Mouse (Mus musculus) stomach, embryonic 16.5 days (tissue): ENCODE data around the gene Prg4. TPM values are rescaled to one million over a fixed set of nuclear protein-coding genes. Genes with fewer than 3 reads are reported as not detected.

Experiments
- ATAC-seq: fragments of 200-750 bp; cut with Nextera tagmentation; 2 replicates; pipeline ENCODE4 v1.8.0; 2017; ENCODE audit warnings: moderate number of reproducible peaks, moderate TSS enrichment; ENCODE audit not compliant: insufficient read depth, low FRiP score
- H3K27ac ChIP-seq: fragments of 300-500 bp; sonication (generic); 2 replicates; pipeline ENCODE4 v1.5.1; 2014; ENCODE audit warnings: low read length
- H3K27me3 ChIP-seq: fragments of 300-500 bp; sonication (generic); 2 replicates; pipeline ENCODE4 v1.6.1; 2014; ENCODE audit warnings: low read length, control low read depth, mixed read lengths; ENCODE audit not compliant: control insufficient read depth, insufficient read depth
- H3K36me3 ChIP-seq: fragments of 300-500 bp; sonication (generic); 2 replicates; pipeline ENCODE4 v1.6.1; 2014; ENCODE audit warnings: low read length; ENCODE audit not compliant: control insufficient read depth, insufficient read depth
- H3K4me1 ChIP-seq: fragments of 300-500 bp; sonication (generic); 2 replicates; pipeline ENCODE4 v1.6.1; 2014; ENCODE audit warnings: low read length, control low read depth, mixed read lengths; ENCODE audit not compliant: control insufficient read depth, insufficient read depth
- H3K4me2 ChIP-seq: fragments of 300-500 bp; sonication (generic); 2 replicates; pipeline ENCODE4 v1.6.1; 2014; ENCODE audit warnings: low read depth, low read length, mixed read lengths
- H3K4me3 ChIP-seq: fragments of 300-500 bp; sonication (generic); replicated peaks from 2 replicates; pipeline ENCODE4 v1.5.1; 2014; ENCODE audit warnings: mild to moderate bottlenecking, low read length
- H3K9ac ChIP-seq: fragments of 300-500 bp; sonication (generic); 2 replicates; pipeline ENCODE4 v1.6.1; 2014; ENCODE audit warnings: low read length
- H3K9me3 ChIP-seq: fragments of 300-500 bp; sonication (generic); replicated peaks from 2 replicates; pipeline ENCODE4 v1.6.1; 2016; ENCODE audit warnings: low read length, control low read depth; ENCODE audit not compliant: control insufficient read depth
- WGBS: fragments of 180-500 bp; shearing (Covaris S2); extraction: QIAGEN DNeasy Blood & Tissue Kit; methylation state at CpG from one replicate; pipeline ENCODE4 v1.1.7; 2014; 5-methylcytosine and 5-hydroxymethylcytosine counted together
- polyA plus RNA-seq: library from polyadenylated mRNA; unstranded; fragments of >200 nt; fragmentation: Nextera tagmentation; extraction: Ambion mirVana; gene quantifications from 2 replicates; pipeline ENCODE4 v1.2.1, GENCODE M21; 2015

The Prg4 gene
- 0.51 and 0.53 TPM in 2 replicates for polyA plus RNA-seq

- H3K36me3 ChIP-seq, result no peaks in the 10 kb centered on the region
- H3K27ac ChIP-seq, result no peak within 1 kb of the TSS
- H3K9ac ChIP-seq, result no peak within 1 kb of the TSS
- no peak for ATAC-seq
- H3K27me3 ChIP-seq, result no peaks in the 10 kb centered on the region
- no peak within 1 kb of the TSS for H3K4me3 ChIP-seq
- WGBS, result 67% methylated on average over 3 of the region's 3 CpGs
- H3K9me3 ChIP-seq, result no peaks in the 10 kb centered on the region
- no peaks in the 10 kb centered on the region for H3K4me1 ChIP-seq
- no peak within 1 kb of the TSS for H3K4me2 ChIP-seq
Measured at GRCm38 (mm10) chr1:150466132-150466531, at the start of gene Prg4. Prg4 (minus strand) TSS chr1:150466165.

- H3K27me3 ChIP-seq, result no peaks in the 10 kb centered on the region
Measured at GRCm38 (mm10) chr1:150513041-150513440, 47.1 kb upstream of the Prg4 start.

GRCm38 (mm10) chr1:150505794-150506193 is 39.8 kb upstream of the Prg4 start:
- WGBS, result 17% methylated on average over 2 of the region's 2 CpGs
- ATAC-seq, result no peak
- H3K9me3 ChIP-seq, result no peaks in the 10 kb centered on the region
- no peak overlapping the region for H3K9ac ChIP-seq
- no peaks in the 10 kb centered on the region for H3K36me3 ChIP-seq
- no peak overlapping the region for H3K4me3 ChIP-seq
- H3K27me3 ChIP-seq, result no peaks in the 10 kb centered on the region
- no peak overlapping the region for H3K4me2 ChIP-seq
- H3K4me1 ChIP-seq, result no peaks in the 10 kb centered on the region
- no peak overlapping the region for H3K27ac ChIP-seq

More at GRCm38 (mm10) chr1:150513041-150513440, 47.1 kb upstream of the Prg4 start:
- Histone ChIP-seq H3K9ac (no peak overlapping the region), H3K4me1 (no peaks in the 10 kb centered on the region), H3K27ac (no peak overlapping the region), H3K4me2 (no peak overlapping the region), H3K9me3 (no peaks in the 10 kb centered on the region), H3K36me3 (no peaks in the 10 kb centered on the region), H3K4me3 (no peak overlapping the region)
- WGBS, result 86% methylated on average over 2 of the region's 2 CpGs
- no peak for ATAC-seq

GRCm38 (mm10) chr1:150503321-150503720 is 37.4 kb upstream of the Prg4 start:
- ATAC-seq, result no peak
- Histone ChIP-seq H3K27me3 (no peaks in the 10 kb centered on the region), H3K9ac (no peak overlapping the region), H3K27ac (no peak overlapping the region), H3K4me1 (no peaks in the 10 kb centered on the region), H3K9me3 (0 out of 2 replicates have a peak, but pooled peaks cover 2% of the 10 kb centered on the region), H3K36me3 (no peaks in the 10 kb centered on the region), H3K4me2 (no peak overlapping the region), H3K4me3 (no peak overlapping the region)
- WGBS, result 75% methylated on average over 4 of the region's 4 CpGs

GRCm38 (mm10) chr1:150498177-150498576 is 32.2 kb upstream of the Prg4 start:
- H3K4me2 ChIP-seq, result no peak overlapping the region
- 74% methylated on average over 2 of the region's 2 CpGs for WGBS
- ATAC-seq, result no peak

GRCm38 (mm10) chr1:150497690-150498089 is 31.7 kb upstream of the Prg4 start:
- Histone ChIP-seq H3K4me3 (no peak overlapping the region), H3K27ac (no peak overlapping the region), H3K36me3 (no peaks in the 10 kb centered on the region), H3K4me2 (no peak overlapping the region), H3K9ac (no peak overlapping the region), H3K27me3 (no peaks in the 10 kb centered on the region), H3K4me1 (no peaks in the 10 kb centered on the region), H3K9me3 (0 out of 2 replicates have a peak, but pooled peaks cover 2% of the 10 kb centered on the region)
- no peak for ATAC-seq
- WGBS, result 60% methylated on average over 2 of the region's 2 CpGs

More at GRCm38 (mm10) chr1:150498177-150498576, 32.2 kb upstream of the Prg4 start:
- no peaks in the 10 kb centered on the region for H3K36me3 ChIP-seq
- H3K9ac ChIP-seq, result no peak overlapping the region
- no peak overlapping the region for H3K27ac ChIP-seq
- H3K9me3 ChIP-seq, result 0 out of 2 replicates have a peak, but pooled peaks cover 2% of the 10 kb centered on the region
- no peaks in the 10 kb centered on the region for H3K27me3 ChIP-seq
- no peak overlapping the region for H3K4me3 ChIP-seq
- H3K4me1 ChIP-seq, result no peaks in the 10 kb centered on the region

- H3K27me3 ChIP-seq, result no peaks in the 10 kb centered on the region
- no peak for ATAC-seq
- no peak overlapping the region for H3K9ac ChIP-seq
- 0 out of 2 replicates have a peak, but pooled peaks cover 2% of the 10 kb centered on the region for H3K9me3 ChIP-seq
- WGBS, result 71% methylated on average over 6 of the region's 6 CpGs
- no peak overlapping the region for H3K4me3 ChIP-seq
- no peaks in the 10 kb centered on the region for H3K36me3 ChIP-seq
- H3K27ac ChIP-seq, result no peak overlapping the region
- H3K4me1 ChIP-seq, result no peaks in the 10 kb centered on the region
- no peak overlapping the region for H3K4me2 ChIP-seq
Measured at GRCm38 (mm10) chr1:150496626-150497302, 30.8 kb upstream of the Prg4 start.

- H3K9me3 ChIP-seq, result no peaks in the 10 kb centered on the region
- 91% methylated on average over 2 of the region's 2 CpGs for WGBS
- no peaks in the 10 kb centered on the region for H3K27me3 ChIP-seq
- no peak overlapping the region for H3K27ac ChIP-seq
- H3K36me3 ChIP-seq, result no peaks in the 10 kb centered on the region
- H3K4me2 ChIP-seq, result no peak overlapping the region
- no peak for ATAC-seq
- no peak overlapping the region for H3K9ac ChIP-seq
- H3K4me1 ChIP-seq, result no peaks in the 10 kb centered on the region
- no peak overlapping the region for H3K4me3 ChIP-seq
Measured at GRCm38 (mm10) chr1:150489148-150489547, 23.2 kb upstream of the Prg4 start.

GRCm38 (mm10) chr1:150480674-150481073 is 14.7 kb upstream of the Prg4 start:
- 72% methylated on average over 5 of the region's 5 CpGs for WGBS
- Histone ChIP-seq H3K9me3 (no peaks in the 10 kb centered on the region), H3K4me2 (no peak overlapping the region), H3K4me1 (no peaks in the 10 kb centered on the region), H3K4me3 (no peak overlapping the region), H3K9ac (no peak overlapping the region), H3K27me3 (no peaks in the 10 kb centered on the region), H3K27ac (no peak overlapping the region), H3K36me3 (no peaks in the 10 kb centered on the region)
- no peak for ATAC-seq
